Mouse (Mus musculus): Measurements from ENCODE around the gene Gsx2. TPM values are rescaled to one million over a fixed set of nuclear protein-coding genes. Genes with fewer than 3 reads are reported as not detected.

Gene Gsx2
- total RNA-seq (2021), result not detected
- long read RNA-seq, experiment 1, result 0 reads
- long read RNA-seq, experiment 2, result 0 reads

GRCm38 (mm10) chr5:75075383-75075941, at the start of gene Gsx2:
Gene Gsx2, plus strand, starts transcription at chr5:75075601.
- peak; percentile 11 for DNase-seq

- DNase-seq, result no peak
Measured at GRCm38 (mm10) chr5:75035475-75035874, 39.9 kb upstream of the Gsx2 start.

GRCm38 (mm10) chr5:75039307-75039706, 36.1 kb upstream of the Gsx2 start:
- no peak for DNase-seq

GRCm38 (mm10) chr5:75043011-75043445, 32.4 kb upstream of the Gsx2 start:
- no peak for DNase-seq

GRCm38 (mm10) chr5:75043621-75044301, 31.6 kb upstream of the Gsx2 start:
- DNase-seq, result no peak

GRCm38 (mm10) chr5:75044310-75044904, 31.0 kb upstream of the Gsx2 start, which contains the start of gene Chic2:
Gene Chic2, minus strand, starts transcription at chr5:75044774.
- DNase-seq, result peak; percentile 89

GRCm38 (mm10) chr5:75045371-75045770, 30.0 kb upstream of the Gsx2 start:
- no peak for DNase-seq

GRCm38 (mm10) chr5:75046681-75047321, 28.6 kb upstream of the Gsx2 start:
- DNase-seq, result peak; percentile 46

GRCm38 (mm10) chr5:75051109-75051508, 24.3 kb upstream of the Gsx2 start:
- DNase-seq, result no peak

GRCm38 (mm10) chr5:75063177-75063576, 12.2 kb upstream of the Gsx2 start:
- DNase-seq, result no peak

GRCm38 (mm10) chr5:75066715-75067114, 8.7 kb upstream of the Gsx2 start:
- DNase-seq, result no peak

GRCm38 (mm10) chr5:75067125-75067756, 8.2 kb upstream of the Gsx2 start:
- no peak for DNase-seq

- DNase-seq, result no peak
Measured at GRCm38 (mm10) chr5:75070132-75070531, 5.3 kb upstream of the Gsx2 start.

- DNase-seq, result no peak
Measured at GRCm38 (mm10) chr5:75070656-75071375, 4.6 kb upstream of the Gsx2 start.

- no peak for DNase-seq
Measured at GRCm38 (mm10) chr5:75071951-75072350, 3.5 kb upstream of the Gsx2 start.

- no peak for DNase-seq
Measured at GRCm38 (mm10) chr5:75072532-75072931, 2.9 kb upstream of the Gsx2 start.

- DNase-seq, result no peak
Measured at GRCm38 (mm10) chr5:75073167-75073566, 2.2 kb upstream of the Gsx2 start.

GRCm38 (mm10) chr5:75073684-75074083, 1.7 kb upstream of the Gsx2 start:
- DNase-seq, result no peak

GRCm38 (mm10) chr5:75074132-75074531, 1.3 kb upstream of the Gsx2 start:
- DNase-seq, result no peak

- DNase-seq, result no peak
Measured at GRCm38 (mm10) chr5:75074537-75075382, 641 bp upstream of the Gsx2 start.

Measured in gastrocnemius, postnatal 10 days (tissue).